Mouse (Mus musculus): ENCODE data around the gene Dchs2.

DNA sequence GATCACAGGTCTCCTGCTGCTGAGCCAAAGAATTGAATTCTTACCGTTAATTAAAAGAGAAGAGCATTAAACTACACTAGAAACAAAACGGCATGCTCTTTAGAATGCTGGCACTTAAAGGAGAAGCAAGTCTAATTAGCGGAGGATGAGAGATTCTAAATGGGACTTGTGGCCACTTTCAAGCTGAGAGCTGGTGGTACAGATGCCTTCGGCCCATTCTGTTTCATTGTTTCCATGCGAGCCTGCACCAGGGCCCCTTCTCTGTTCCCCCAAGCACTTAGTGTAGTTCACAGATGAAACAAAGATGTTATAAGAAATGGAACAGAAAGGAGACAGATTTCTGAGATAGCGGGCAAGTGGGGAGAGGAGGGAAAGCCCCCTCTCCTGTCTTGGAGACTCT is 30.2 kb upstream of the Dchs2 start:
- TF ChIP-seq CTCF (IDR thresholded peaks at IDR 0.05; ENCODE audit: low read depth) (no peak), EP300 (IDR thresholded peaks at IDR 0.05; ENCODE audit: low read depth) (no peak)

Data from liver, embryonic 14.5 days (tissue).